Mouse (Mus musculus) right cerebral cortex, postnatal 10 days (tissue): Measurements from ENCODE around the gene Hnrnpa0.

Experiments
- DNase-seq, 2 experiments: peaks; one replicate each; pipeline ENCODE4 v3.0.0; 2021; ENCODE audit warnings: low spot score in 2 of 2

Gene Hnrnpa0

GRCm38 (mm10) chr13:58126862-58127765 is 1.2 kb downstream of the Hnrnpa0 start:
- peak in 1 of 2 experiments; percentile 33 for DNase-seq

- no peak for DNase-seq
Observed at GRCm38 (mm10) chr13:58126126-58126525, 2.2 kb downstream of the Hnrnpa0 start.

GRCm38 (mm10) chr13:58124989-58125388 is 3.4 kb downstream of the Hnrnpa0 start:
- DNase-seq, result no peak

GRCm38 (mm10) chr13:58124278-58124677 is 4.1 kb downstream of the Hnrnpa0 start:
- no peak for DNase-seq

GRCm38 (mm10) chr13:58123381-58123780 is 5.0 kb downstream of the Hnrnpa0 start:
- no peak for DNase-seq

- DNase-seq, result no peak
Observed at GRCm38 (mm10) chr13:58122786-58123297, 5.5 kb downstream of the Hnrnpa0 start.

- DNase-seq, result peak in 1 of 2 experiments; percentile 72
Observed at GRCm38 (mm10) chr13:58117318-58118017, 10.9 kb downstream of the Hnrnpa0 start.

- DNase-seq, result no peak
Observed at GRCm38 (mm10) chr13:58116801-58117200, 11.6 kb downstream of the Hnrnpa0 start.

GRCm38 (mm10) chr13:58115227-58115626 is 13.1 kb downstream of the Hnrnpa0 start:
- DNase-seq, result no peak

GRCm38 (mm10) chr13:58113061-58113900 is 15.1 kb downstream of the Hnrnpa0 start, which contains the start of gene Klhl3:
Gene Klhl3 (minus strand): TSS chr13:58113592.
- peak; percentile 93 for DNase-seq

- peak in 1 of 2 experiments; percentile 52 for DNase-seq
Observed at GRCm38 (mm10) chr13:58112601-58113041, 15.7 kb downstream of the Hnrnpa0 start.

- no peak for DNase-seq
Observed at GRCm38 (mm10) chr13:58112191-58112590, 16.2 kb downstream of the Hnrnpa0 start.

GRCm38 (mm10) chr13:58111306-58111705 is 17.1 kb downstream of the Hnrnpa0 start:
- DNase-seq, result no peak

- peak; percentile 76 to 90 for DNase-seq
Observed at GRCm38 (mm10) chr13:58090643-58091042, 37.7 kb downstream of the Hnrnpa0 start.

- no peak for DNase-seq
Observed at GRCm38 (mm10) chr13:58084396-58084795, 44.0 kb downstream of the Hnrnpa0 start.

GRCm38 (mm10) chr13:58083521-58083920 is 44.8 kb downstream of the Hnrnpa0 start:
- no peak for DNase-seq

- DNase-seq, result no peak
Observed at GRCm38 (mm10) chr13:58083048-58083447, 45.3 kb downstream of the Hnrnpa0 start.

- no peak for DNase-seq
Observed at GRCm38 (mm10) chr13:58078361-58078760, 50.0 kb downstream of the Hnrnpa0 start.
